Mouse (Mus musculus) hindbrain, embryonic 13.5 days (tissue): ENCODE results near the gene Acod1. TPM values are rescaled to one million over a fixed set of nuclear protein-coding genes. Genes with fewer than 3 reads are reported as not detected.

Source experiments
- ATAC-seq: fragments of 200-750 bp; cut with Nextera tagmentation; 2 replicates; pipeline ENCODE4 v1.8.0; 2017; ENCODE audit warnings: moderate TSS enrichment; ENCODE audit not compliant: low FRiP score
- H3K27ac ChIP-seq: fragments of 300-500 bp; sonication (generic); 2 replicates; pipeline ENCODE4 v1.5.1; 2015; ENCODE audit warnings: inconsistent platforms, mild to moderate bottlenecking, moderate library complexity
- H3K27me3 ChIP-seq: fragments of 300-500 bp; sonication (generic); 2 replicates; pipeline ENCODE4 v1.6.1; 2015; ENCODE audit warnings: mild to moderate bottlenecking, inconsistent platforms
- H3K36me3 ChIP-seq: fragments of 300-500 bp; sonication (generic); 2 replicates; pipeline ENCODE4 v1.6.1; 2015; ENCODE audit warnings: mild to moderate bottlenecking, inconsistent platforms
- H3K4me1 ChIP-seq: fragments of 300-500 bp; sonication (generic); replicated peaks from 2 replicates; pipeline ENCODE4 v1.6.1; 2015; ENCODE audit warnings: inconsistent platforms
- H3K4me2 ChIP-seq: fragments of 300-500 bp; sonication (generic); 2 replicates; pipeline ENCODE4 v1.6.1; 2015; ENCODE audit warnings: inconsistent platforms, mild to moderate bottlenecking, moderate library complexity
- H3K4me3 ChIP-seq: fragments of 300-500 bp; sonication (generic); 2 replicates; pipeline ENCODE4 v1.5.1; 2015; ENCODE audit warnings: mild to moderate bottlenecking, inconsistent platforms
- H3K9ac ChIP-seq: fragments of 300-500 bp; sonication (generic); 2 replicates; pipeline ENCODE4 v1.6.1; 2015; ENCODE audit warnings: mild to moderate bottlenecking, inconsistent platforms
- H3K9me3 ChIP-seq: fragments of 300-500 bp; sonication (generic); 2 replicates; pipeline ENCODE4 v1.6.1; 2016; ENCODE audit warnings: inconsistent platforms
- WGBS: fragments of 180-500 bp; shearing (Covaris S2); methylation state at CpG from one replicate; pipeline ENCODE4 v1.1.7; 2015; 5-methylcytosine and 5-hydroxymethylcytosine counted together
- polyA plus RNA-seq: library from polyadenylated mRNA; unstranded; fragments of >200 nt; fragmentation: Nextera tagmentation; extraction: Ambion mirVana; gene quantifications from 2 replicates; pipeline ENCODE4 v1.2.1, GENCODE M21; 2015

The Acod1 gene
- polyA plus RNA-seq, 1 experiment from 2014 or later = not detected

GRCm38 (mm10) chr14:103054731-103055130, 8.0 kb downstream of the Acod1 start:
- H3K36me3 ChIP-seq = no peaks in the 10 kb centered on the region
- no peak overlapping the region for H3K27ac ChIP-seq
- no peaks in the 10 kb centered on the region for H3K4me1 ChIP-seq
- H3K9me3 ChIP-seq = no peaks in the 10 kb centered on the region
- H3K27me3 ChIP-seq = no peaks in the 10 kb centered on the region
- no peak overlapping the region for H3K4me3 ChIP-seq
- H3K4me2 ChIP-seq = no peak overlapping the region
- WGBS = 86% methylated on average over 13 of the region's 13 CpGs
- H3K9ac ChIP-seq = no peak overlapping the region
- ATAC-seq = no peak

- Histone ChIP-seq H3K36me3 (no peaks in the 10 kb centered on the region), H3K4me3 (no peak overlapping the region), H3K27me3 (no peaks in the 10 kb centered on the region), H3K9ac (no peak overlapping the region), H3K4me2 (no peak overlapping the region), H3K27ac (no peak overlapping the region), H3K4me1 (no peaks in the 10 kb centered on the region), H3K9me3 (no peaks in the 10 kb centered on the region)
- WGBS = 93% methylated on average over 7 of the region's 7 CpGs
- no peak for ATAC-seq
These were observed 9.8 kb downstream of the Acod1 start for GRCm38 (mm10) chr14:103056601-103057000.

DNA sequence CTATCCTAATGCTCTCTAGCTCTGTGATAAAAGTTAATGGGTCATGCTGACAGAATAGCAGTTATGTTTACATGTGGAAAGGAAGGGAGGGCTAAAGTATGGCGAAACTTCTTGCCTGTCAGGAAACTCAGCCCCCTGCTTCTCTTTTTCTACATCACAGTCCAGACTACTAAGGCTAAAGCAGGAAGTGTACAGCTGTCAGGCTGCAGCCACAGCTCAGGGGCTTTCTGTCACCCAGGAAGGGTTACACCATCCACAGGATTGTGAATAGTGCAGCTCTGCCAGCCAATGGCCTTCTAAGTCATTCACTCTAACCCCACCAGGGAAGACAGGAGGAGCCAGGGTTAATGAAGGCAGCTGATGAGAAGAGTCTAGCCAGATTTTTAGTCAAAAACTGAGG, 12.2 kb downstream of the Acod1 start:
- no peak overlapping the region for H3K4me3 ChIP-seq
- no peak overlapping the region for H3K9ac ChIP-seq
- WGBS = 93% methylated on average over 1 of the region's 1 CpGs
- H3K4me1 ChIP-seq = no peaks in the 10 kb centered on the region
- no peaks in the 10 kb centered on the region for H3K27me3 ChIP-seq
- no peak overlapping the region for H3K4me2 ChIP-seq
- no peaks in the 10 kb centered on the region for H3K36me3 ChIP-seq
- H3K27ac ChIP-seq = no peak overlapping the region
- no peak for ATAC-seq
- no peaks in the 10 kb centered on the region for H3K9me3 ChIP-seq

- Histone ChIP-seq H3K27ac (no peak overlapping the region), H3K4me1 (no peaks in the 10 kb centered on the region), H3K36me3 (no peaks in the 10 kb centered on the region), H3K9ac (no peak overlapping the region), H3K27me3 (no peaks in the 10 kb centered on the region), H3K4me3 (no peak overlapping the region), H3K4me2 (no peak overlapping the region), H3K9me3 (no peaks in the 10 kb centered on the region)
- no peak for ATAC-seq
- 88% methylated on average over 10 of the region's 10 CpGs for WGBS
These were observed 12.7 kb downstream of the Acod1 start for GRCm38 (mm10) chr14:103059495-103059894.

- 17% methylated on average over 10 of the region's 10 CpGs for WGBS
- H3K4me1 ChIP-seq = 0 out of 2 replicates have a peak, but pooled peaks cover 10% of the 10 kb centered on the region
- H3K36me3 ChIP-seq = no peaks in the 10 kb centered on the region
- H3K27me3 ChIP-seq = no peaks in the 10 kb centered on the region
- ATAC-seq = no peak
- no peak overlapping the region for H3K4me2 ChIP-seq
- no peak overlapping the region for H3K9ac ChIP-seq
- H3K4me3 ChIP-seq = no peak overlapping the region
- H3K27ac ChIP-seq = no peak overlapping the region
- H3K9me3 ChIP-seq = no peaks in the 10 kb centered on the region
These were observed 18.8 kb downstream of the Acod1 start for GRCm38 (mm10) chr14:103065294-103066167.

DNA sequence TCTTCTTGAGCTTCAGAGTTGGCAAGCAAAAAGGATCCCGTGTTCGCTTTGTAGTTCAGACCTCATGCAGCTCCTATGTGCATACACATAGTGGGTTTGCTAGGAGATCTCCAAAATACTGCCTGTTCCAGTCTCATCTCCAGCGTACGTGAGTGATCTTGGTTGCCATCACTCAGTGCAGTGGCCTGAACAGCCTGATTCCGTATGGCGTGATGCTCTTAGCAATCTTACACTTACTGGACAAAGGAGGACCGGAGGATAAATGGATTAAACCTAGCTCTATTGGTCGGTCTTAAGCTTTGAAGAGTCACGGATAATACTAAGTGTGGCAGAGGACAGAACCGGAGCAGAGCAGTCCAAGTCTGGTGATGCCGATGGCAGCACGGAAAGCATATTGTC, 22.7 kb downstream of the Acod1 start:
- peak; percentile 78 for ATAC-seq
- peak overlapping the region; percentile 87 for H3K4me2 ChIP-seq
- H3K9me3 ChIP-seq = no peaks in the 10 kb centered on the region
- peak overlapping the region; percentile 87 for H3K27ac ChIP-seq
- H3K9ac ChIP-seq = peak overlapping the region; percentile 80
- 11% methylated on average over 12 of the region's 12 CpGs for WGBS
- no peaks in the 10 kb centered on the region for H3K27me3 ChIP-seq
- H3K4me3 ChIP-seq = peak overlapping the region; percentile 64
- peaks cover 17% of the 10 kb centered on the region for H3K36me3 ChIP-seq
- H3K4me1 ChIP-seq = peaks cover 16% of the 10 kb centered on the region; the same call in 1 of the 2 replicates

DNA sequence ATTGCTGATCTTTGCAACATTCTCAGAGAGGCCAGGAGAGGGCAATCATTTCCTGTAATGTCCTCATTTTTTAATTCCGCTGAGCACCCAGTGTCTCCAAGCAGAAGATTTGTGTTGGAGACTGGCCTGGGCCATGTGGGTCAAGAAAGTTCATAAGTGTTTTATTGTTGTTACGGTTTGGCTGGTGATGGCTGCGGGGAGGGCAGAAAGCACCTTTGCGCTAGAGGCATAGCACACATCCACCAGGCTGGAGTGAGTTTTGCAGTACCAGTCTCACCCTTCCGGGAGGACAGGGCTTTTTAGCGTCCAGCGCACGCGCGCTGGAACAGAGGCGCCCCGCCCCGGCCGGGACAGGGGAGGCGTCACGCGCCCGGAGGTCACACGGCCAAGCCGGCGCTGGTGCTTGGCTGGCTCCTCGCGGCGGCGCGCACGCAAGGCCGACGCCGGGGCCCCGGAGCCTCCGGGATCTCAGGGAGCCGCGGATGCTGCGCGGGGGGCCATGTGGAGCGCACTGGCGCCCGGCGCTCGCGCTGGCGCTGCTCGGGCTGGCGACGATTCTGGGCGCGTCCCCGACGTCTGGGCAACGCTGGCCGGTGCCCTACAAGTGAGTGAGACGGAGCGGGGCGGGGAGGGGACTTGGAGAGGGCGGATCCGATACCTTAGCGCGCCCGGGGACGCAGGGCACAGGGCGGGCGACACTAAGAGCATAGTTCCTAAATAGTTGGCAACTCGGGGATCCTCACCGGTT, 23.3 kb downstream of the Acod1 start, which contains the start of gene Cln5:
Gene Cln5 (plus strand): TSS at position 353 of the 748 bp plus-strand sequence.
- peak; percentile 96 for ATAC-seq
- peak within 1 kb of the TSS; percentile 64 for H3K4me3 ChIP-seq
- WGBS = under 1% methylated on average over 65 of the region's 65 CpGs

DNA sequence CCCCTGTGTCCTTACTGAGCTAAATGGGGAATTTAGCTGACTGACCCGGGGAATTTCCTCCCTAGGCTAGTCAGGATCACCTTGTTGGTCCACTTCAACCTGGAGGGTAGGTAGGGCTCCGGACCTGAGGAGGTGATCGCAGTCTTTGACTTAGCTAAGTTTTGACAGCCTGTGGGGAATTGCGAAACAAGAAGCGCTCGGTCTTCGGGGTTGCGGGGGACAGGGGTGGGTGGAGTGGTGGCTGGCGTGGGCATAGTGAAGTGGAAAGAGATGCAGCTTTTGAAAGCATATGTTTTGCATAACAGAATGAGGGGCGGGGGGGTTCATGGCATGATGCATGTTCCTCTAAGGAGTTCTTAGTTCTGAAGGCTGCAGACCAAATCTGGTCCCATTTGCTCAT, 24.0 kb downstream of the Acod1 start:
- peaks cover 14% of the 10 kb centered on the region; the same call in 1 of the 2 replicates for H3K4me1 ChIP-seq
- H3K36me3 ChIP-seq = peaks cover 24% of the 10 kb centered on the region
- peak overlapping the region; percentile 87 for H3K4me2 ChIP-seq
- H3K27me3 ChIP-seq = no peaks in the 10 kb centered on the region
- peak overlapping the region; percentile 87; the same call in 1 of the 2 replicates for H3K27ac ChIP-seq
- peak overlapping the region; percentile 80 for H3K9ac ChIP-seq
- peak overlapping the region; percentile 64 for H3K4me3 ChIP-seq
- WGBS = 5% methylated on average over 10 of the region's 10 CpGs
- peak; percentile 6; the same call in 1 of the 2 replicates for ATAC-seq
- H3K9me3 ChIP-seq = no peaks in the 10 kb centered on the region

More for the DNA sequence above, 23.3 kb downstream of the Acod1 start, which contains the start of gene Cln5:
- Histone ChIP-seq H3K9me3 (no peaks in the 10 kb centered on the region), H3K4me2 (peak within 1 kb of the TSS; percentile 87), H3K27me3 (no peaks in the 10 kb centered on the region), H3K4me1 (peaks cover 16% of the 10 kb centered on the region; the same call in 1 of the 2 replicates), H3K9ac (peak within 1 kb of the TSS; percentile 80), H3K27ac (peak within 1 kb of the TSS; percentile 87), H3K36me3 (peaks cover 23% of the 10 kb centered on the region)

DNA sequence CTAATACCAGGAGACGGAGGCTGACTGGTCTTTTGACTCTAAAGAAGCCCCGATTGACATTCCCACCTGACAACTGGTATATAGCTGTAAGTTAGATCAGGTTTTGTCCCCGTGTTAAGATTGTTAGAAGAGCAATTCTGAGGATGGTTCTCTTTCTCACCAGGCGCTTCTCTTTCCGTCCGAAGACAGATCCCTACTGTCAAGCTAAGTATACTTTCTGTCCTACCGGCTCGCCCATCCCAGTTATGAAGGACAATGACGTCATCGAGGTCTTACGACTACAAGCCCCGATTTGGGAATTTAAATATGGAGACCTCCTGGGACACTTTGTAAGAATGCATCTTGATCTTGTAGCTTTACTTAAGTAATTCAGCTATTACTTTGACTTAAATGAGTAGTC, 24.7 kb downstream of the Acod1 start:
- no peak overlapping the region for H3K4me2 ChIP-seq
- no peak overlapping the region for H3K4me3 ChIP-seq
- no peak overlapping the region for H3K27ac ChIP-seq
- no peaks in the 10 kb centered on the region for H3K9me3 ChIP-seq
- peaks cover 28% of the 10 kb centered on the region for H3K36me3 ChIP-seq
- 95% methylated on average over 12 of the region's 12 CpGs for WGBS
- H3K9ac ChIP-seq = no peak overlapping the region
- no peak for ATAC-seq
- H3K27me3 ChIP-seq = no peaks in the 10 kb centered on the region
- H3K4me1 ChIP-seq = peaks cover 14% of the 10 kb centered on the region; the same call in 1 of the 2 replicates

- H3K4me2 ChIP-seq = no peak overlapping the region
- WGBS = 91% methylated on average over 4 of the region's 4 CpGs
- H3K36me3 ChIP-seq = peaks cover 35% of the 10 kb centered on the region
- no peak overlapping the region for H3K9ac ChIP-seq
- H3K4me3 ChIP-seq = no peak overlapping the region
- H3K9me3 ChIP-seq = no peaks in the 10 kb centered on the region
- H3K27me3 ChIP-seq = no peaks in the 10 kb centered on the region
- no peak for ATAC-seq
- H3K4me1 ChIP-seq = peaks cover 14% of the 10 kb centered on the region; the same call in 1 of the 2 replicates
- H3K27ac ChIP-seq = no peak overlapping the region
These were observed 26.0 kb downstream of the Acod1 start for GRCm38 (mm10) chr14:103072731-103073130.

DNA sequence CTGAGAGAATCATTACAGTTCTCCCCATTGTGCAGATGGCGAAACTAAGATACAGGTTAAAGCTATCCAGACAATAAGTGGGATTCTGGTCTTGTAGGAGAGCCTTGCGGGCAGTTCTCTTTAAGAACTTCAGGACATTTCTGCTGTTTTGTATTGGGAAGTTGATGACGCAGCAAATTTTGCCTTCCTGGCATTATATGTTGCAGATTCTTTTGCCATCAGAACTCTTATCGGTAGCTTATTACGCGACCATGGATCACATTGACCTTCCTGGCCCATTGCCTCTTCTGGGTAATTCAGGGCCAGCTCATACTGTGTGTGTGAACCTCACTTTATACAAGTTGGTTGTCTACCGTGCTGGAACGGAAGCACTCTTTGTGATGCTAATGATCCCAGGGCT, 27.0 kb downstream of the Acod1 start:
- H3K4me3 ChIP-seq = no peak overlapping the region
- WGBS = 81% methylated on average over 8 of the region's 8 CpGs
- no peak overlapping the region for H3K4me2 ChIP-seq
- H3K27me3 ChIP-seq = no peaks in the 10 kb centered on the region
- H3K4me1 ChIP-seq = peaks cover 14% of the 10 kb centered on the region; the same call in 1 of the 2 replicates
- H3K9ac ChIP-seq = no peak overlapping the region
- H3K27ac ChIP-seq = no peak overlapping the region
- peaks cover 38% of the 10 kb centered on the region for H3K36me3 ChIP-seq
- no peak for ATAC-seq
- no peaks in the 10 kb centered on the region for H3K9me3 ChIP-seq

DNA sequence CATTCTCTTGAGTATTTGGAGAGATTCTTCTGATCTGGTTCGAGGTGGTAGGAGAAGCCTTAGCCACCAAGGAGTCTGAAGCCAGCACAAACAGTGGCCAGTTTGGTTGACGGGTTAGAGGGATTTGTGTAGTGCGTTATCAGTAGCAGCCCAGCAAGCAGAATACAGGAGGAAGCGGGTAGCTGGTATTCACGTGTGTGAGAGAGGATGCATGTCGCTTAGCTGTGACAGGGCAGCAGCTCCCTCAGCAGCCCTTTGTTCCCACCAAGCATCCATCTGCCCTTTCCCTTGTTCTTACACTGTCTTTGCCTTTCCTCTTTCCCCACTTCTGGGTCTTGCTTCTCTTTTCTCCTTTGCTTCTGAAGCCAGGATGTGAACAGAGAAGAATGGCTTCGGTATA, 28.4 kb downstream of the Acod1 start:
- Histone ChIP-seq H3K36me3 (peaks cover 38% of the 10 kb centered on the region), H3K4me1 (peaks cover 15% of the 10 kb centered on the region), H3K27me3 (no peaks in the 10 kb centered on the region), H3K27ac (no peak overlapping the region), H3K4me3 (no peak overlapping the region), H3K9ac (no peak overlapping the region), H3K4me2 (no peak overlapping the region), H3K9me3 (no peaks in the 10 kb centered on the region)
- no peak for ATAC-seq
- WGBS = 66% methylated on average over 7 of the region's 7 CpGs
